Mouse (Mus musculus) forebrain, embryonic 12.5 days (tissue): ENCODE measurements at regions not wholly inside any gene's neighbourhood (a gene's known extent, or its start where the extent isn't known, plus 50 kb on each side); places are given as distances from the start of the nearest gene placed in this dataset.

Source experiments
- ATAC-seq: fragments of 200-750 bp; cut with Nextera tagmentation; 2 replicates; pipeline ENCODE4 v1.8.0; 2017; ENCODE audit warnings: moderate TSS enrichment; ENCODE audit not compliant: low FRiP score
- H3K27ac ChIP-seq: fragments of 300-500 bp; sonication (generic); 2 replicates; pipeline ENCODE4 v1.5.1; 2016; ENCODE audit warnings: mild to moderate bottlenecking
- H3K27me3 ChIP-seq: fragments of 300-500 bp; sonication (generic); 2 replicates; pipeline ENCODE4 v1.6.1; 2016; ENCODE audit warnings: mild to moderate bottlenecking
- H3K36me3 ChIP-seq: fragments of 300-500 bp; sonication (generic); replicated peaks from 2 replicates; pipeline ENCODE4 v1.6.1; 2016; ENCODE audit warnings: mild to moderate bottlenecking
- H3K4me1 ChIP-seq: fragments of 300-500 bp; sonication (generic); 2 replicates; pipeline ENCODE4 v1.6.1; 2016
- H3K4me2 ChIP-seq: fragments of 300-500 bp; sonication (generic); 2 replicates; pipeline ENCODE4 v1.6.1; 2016; ENCODE audit warnings: mild to moderate bottlenecking, moderate library complexity
- H3K4me3 ChIP-seq: fragments of 300-500 bp; sonication (generic); replicated peaks from 2 replicates; pipeline ENCODE4 v1.5.1; 2016; ENCODE audit warnings: mild to moderate bottlenecking
- H3K9ac ChIP-seq: fragments of 300-500 bp; sonication (generic); 2 replicates; pipeline ENCODE4 v1.6.1; 2016; ENCODE audit warnings: mild to moderate bottlenecking
- H3K9me3 ChIP-seq: fragments of 300-500 bp; sonication (generic); 2 replicates; pipeline ENCODE4 v1.6.1; 2016
- WGBS: fragments of 180-500 bp; shearing (Covaris S2); methylation state at CpG from one replicate; pipeline ENCODE4 v1.1.7; 2016; 5-methylcytosine and 5-hydroxymethylcytosine counted together

GRCm38 (mm10) chr13:102487416-102488097, 205.8 kb upstream of the Cd180 start:
- peak; percentile 60; the same call in 1 of the 2 replicates for ATAC-seq
- Histone ChIP-seq H3K9ac (no peak overlapping the region), H3K27ac (no peak overlapping the region), H3K4me1 (no peaks in the 10 kb centered on the region), H3K4me2 (no peak overlapping the region), H3K4me3 (no peak overlapping the region), H3K36me3 (no peaks in the 10 kb centered on the region), H3K27me3 (no peaks in the 10 kb centered on the region), H3K9me3 (no peaks in the 10 kb centered on the region)
- WGBS = 35% methylated on average over 4 of the region's 4 CpGs

DNA sequence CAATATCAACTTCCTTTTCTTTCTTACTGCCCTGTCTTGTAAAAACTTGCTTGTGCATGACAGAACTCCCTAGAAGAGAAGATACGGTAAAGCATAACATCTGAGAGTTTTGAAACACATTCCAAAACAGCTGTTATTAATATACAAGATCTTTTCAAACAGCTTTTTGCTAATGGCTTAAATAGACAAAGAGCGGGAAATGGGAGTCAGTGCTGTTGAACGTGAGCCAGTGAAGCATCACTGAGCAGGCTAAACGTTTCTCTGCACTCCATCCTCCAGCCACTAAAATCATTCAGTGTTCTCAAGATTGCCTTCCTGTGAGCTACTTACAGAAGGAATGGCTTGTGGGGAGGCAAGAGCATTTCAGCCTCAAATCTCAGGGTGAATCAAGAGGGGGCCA, 202.0 kb upstream of the Cd180 start:
- no peaks in the 10 kb centered on the region for H3K4me1 ChIP-seq
- no peaks in the 10 kb centered on the region for H3K36me3 ChIP-seq
- H3K9me3 ChIP-seq = no peaks in the 10 kb centered on the region
- ATAC-seq = no peak
- no peak overlapping the region for H3K4me3 ChIP-seq
- H3K27ac ChIP-seq = no peak overlapping the region
- H3K9ac ChIP-seq = no peak overlapping the region
- H3K27me3 ChIP-seq = no peaks in the 10 kb centered on the region
- no peak overlapping the region for H3K4me2 ChIP-seq
- WGBS = 91% methylated on average over 4 of the region's 4 CpGs

GRCm38 (mm10) chr13:102504157-102504947, 189.0 kb upstream of the Cd180 start:
- Histone ChIP-seq H3K4me2 (no peak overlapping the region), H3K4me1 (peaks cover 5% of the 10 kb centered on the region), H3K27me3 (no peaks in the 10 kb centered on the region), H3K36me3 (no peaks in the 10 kb centered on the region), H3K9me3 (no peaks in the 10 kb centered on the region), H3K9ac (no peak overlapping the region), H3K4me3 (no peak overlapping the region), H3K27ac (0 out of 2 replicates have a peak overlapping the region, but pooled peaks have one; percentile 9)
- 22% methylated on average over 10 of the region's 10 CpGs for WGBS
- peak; percentile 92 for ATAC-seq

GRCm38 (mm10) chr13:102507226-102507625, 186.1 kb upstream of the Cd180 start:
- peaks cover 5% of the 10 kb centered on the region for H3K4me1 ChIP-seq
- H3K4me3 ChIP-seq = no peak overlapping the region
- H3K36me3 ChIP-seq = no peaks in the 10 kb centered on the region
- H3K4me2 ChIP-seq = no peak overlapping the region
- ATAC-seq = no peak
- 96% methylated on average over 1 of the region's 1 CpGs for WGBS
- H3K9me3 ChIP-seq = no peaks in the 10 kb centered on the region
- no peaks in the 10 kb centered on the region for H3K27me3 ChIP-seq
- no peak overlapping the region for H3K27ac ChIP-seq
- H3K9ac ChIP-seq = no peak overlapping the region

DNA sequence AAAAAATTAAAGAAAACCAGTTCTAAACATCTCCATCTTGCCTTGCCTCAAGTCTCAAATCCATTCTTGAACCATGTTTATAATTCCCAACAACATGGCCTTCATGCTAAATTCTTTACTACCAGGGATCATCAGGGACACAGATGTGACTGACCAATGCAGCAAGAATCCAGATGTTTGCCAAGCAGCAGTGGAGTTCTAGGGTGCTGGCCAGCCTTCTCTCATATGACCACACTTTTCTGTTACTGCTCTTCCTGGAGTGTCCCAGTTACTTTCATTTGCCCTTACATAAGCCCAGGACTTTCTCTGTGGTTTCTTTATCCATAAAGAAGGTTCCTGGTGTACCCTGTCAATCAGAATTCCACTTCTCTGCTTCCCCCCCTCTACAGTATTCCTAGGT, 185.4 kb upstream of the Cd180 start:
- no peak overlapping the region for H3K27ac ChIP-seq
- no peak overlapping the region for H3K4me3 ChIP-seq
- no peaks in the 10 kb centered on the region for H3K36me3 ChIP-seq
- H3K27me3 ChIP-seq = no peaks in the 10 kb centered on the region
- H3K9ac ChIP-seq = no peak overlapping the region
- no peaks in the 10 kb centered on the region for H3K9me3 ChIP-seq
- H3K4me1 ChIP-seq = peaks cover 5% of the 10 kb centered on the region
- no peak overlapping the region for H3K4me2 ChIP-seq
- ATAC-seq = no peak

DNA sequence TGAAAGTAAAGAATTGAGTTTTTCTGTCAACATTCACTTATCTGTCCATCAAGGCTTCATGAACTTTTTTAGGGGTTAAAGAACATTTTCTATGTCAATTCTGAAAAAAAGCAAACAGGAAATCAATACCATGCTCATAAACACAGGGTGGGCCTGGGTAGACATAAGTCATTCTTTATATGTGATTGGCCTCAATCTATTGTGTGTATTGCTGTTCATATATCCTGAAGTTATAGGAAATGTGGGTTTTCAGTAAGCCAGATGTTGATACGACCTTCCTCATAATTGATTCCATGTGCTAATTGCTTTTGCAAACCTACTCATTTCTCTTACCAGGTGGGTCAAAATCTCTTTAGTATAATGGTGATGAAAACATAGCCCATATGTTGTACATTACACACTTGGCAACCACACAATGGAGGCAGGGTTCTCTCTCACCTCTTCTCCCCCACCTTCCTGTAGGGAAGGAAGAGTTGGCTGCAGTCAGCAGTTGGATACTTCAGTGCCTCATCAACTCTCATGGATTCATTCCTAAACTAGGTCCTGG, 182.6 kb upstream of the Cd180 start:
- Histone ChIP-seq H3K36me3 (no peaks in the 10 kb centered on the region), H3K27ac (no peak overlapping the region), H3K27me3 (no peaks in the 10 kb centered on the region), H3K9me3 (no peaks in the 10 kb centered on the region), H3K4me1 (no peaks in the 10 kb centered on the region), H3K4me3 (no peak overlapping the region), H3K4me2 (no peak overlapping the region), H3K9ac (no peak overlapping the region)
- ATAC-seq = no peak
- WGBS = 85% methylated on average over 1 of the region's 1 CpGs

GRCm38 (mm10) chr13:102518169-102518882, 175.0 kb upstream of the Cd180 start:
- ATAC-seq = no peak
- Histone ChIP-seq H3K4me2 (no peak overlapping the region), H3K27ac (no peak overlapping the region), H3K27me3 (no peaks in the 10 kb centered on the region; the same call in 1 of the 2 replicates), H3K36me3 (no peaks in the 10 kb centered on the region), H3K4me1 (no peaks in the 10 kb centered on the region), H3K9me3 (no peaks in the 10 kb centered on the region), H3K9ac (no peak overlapping the region), H3K4me3 (no peak overlapping the region)
- 85% methylated on average over 5 of the region's 5 CpGs for WGBS

GRCm38 (mm10) chr13:102521427-102521826, 171.9 kb upstream of the Cd180 start:
- no peaks in the 10 kb centered on the region for H3K9me3 ChIP-seq
- no peak overlapping the region for H3K9ac ChIP-seq
- ATAC-seq = no peak
- WGBS = 35% methylated on average over 1 of the region's 1 CpGs
- H3K27ac ChIP-seq = no peak overlapping the region
- H3K27me3 ChIP-seq = no peaks in the 10 kb centered on the region; the same call in 1 of the 2 replicates
- H3K4me2 ChIP-seq = no peak overlapping the region
- H3K4me3 ChIP-seq = no peak overlapping the region
- no peaks in the 10 kb centered on the region for H3K36me3 ChIP-seq
- H3K4me1 ChIP-seq = no peaks in the 10 kb centered on the region

- H3K27ac ChIP-seq = no peak overlapping the region
- H3K4me1 ChIP-seq = no peaks in the 10 kb centered on the region
- no peak for ATAC-seq
- no peak overlapping the region for H3K4me3 ChIP-seq
- no peaks in the 10 kb centered on the region for H3K9me3 ChIP-seq
- no peaks in the 10 kb centered on the region for H3K36me3 ChIP-seq
- 83% methylated on average over 1 of the region's 1 CpGs for WGBS
- no peak overlapping the region for H3K9ac ChIP-seq
- H3K4me2 ChIP-seq = no peak overlapping the region
- H3K27me3 ChIP-seq = no peaks in the 10 kb centered on the region; the same call in 1 of the 2 replicates
Measured at GRCm38 (mm10) chr13:102522080-102522479, 171.3 kb upstream of the Cd180 start.

- Histone ChIP-seq H3K27me3 (no peaks in the 10 kb centered on the region), H3K4me2 (no peak overlapping the region), H3K36me3 (no peaks in the 10 kb centered on the region), H3K9me3 (no peaks in the 10 kb centered on the region), H3K9ac (no peak overlapping the region), H3K27ac (no peak overlapping the region), H3K4me1 (no peaks in the 10 kb centered on the region), H3K4me3 (no peak overlapping the region)
- no peak for ATAC-seq
- WGBS = 84% methylated on average over 11 of the region's 11 CpGs
Measured at GRCm38 (mm10) chr13:102526621-102527140, 166.7 kb upstream of the Cd180 start.

- peak; percentile 44; the same call in 1 of the 2 replicates for ATAC-seq
- no peak overlapping the region for H3K9ac ChIP-seq
- no peak overlapping the region for H3K27ac ChIP-seq
- no peak overlapping the region for H3K4me2 ChIP-seq
- H3K4me1 ChIP-seq = peaks cover 20% of the 10 kb centered on the region
- H3K36me3 ChIP-seq = no peaks in the 10 kb centered on the region
- 12% methylated on average over 4 of the region's 4 CpGs for WGBS
- H3K9me3 ChIP-seq = no peaks in the 10 kb centered on the region
- H3K4me3 ChIP-seq = no peak overlapping the region
- no peaks in the 10 kb centered on the region for H3K27me3 ChIP-seq
Measured at GRCm38 (mm10) chr13:102533784-102534183, 159.6 kb upstream of the Cd180 start.
